Mouse (Mus musculus): ENCODE results near the gene Yes1.
"Not testable (repeated sequence)": the region's sequence is repeated elsewhere in the genome, so short reads cannot be mapped to it uniquely, and the experiment has no call there.

The Yes1 gene

DNA sequence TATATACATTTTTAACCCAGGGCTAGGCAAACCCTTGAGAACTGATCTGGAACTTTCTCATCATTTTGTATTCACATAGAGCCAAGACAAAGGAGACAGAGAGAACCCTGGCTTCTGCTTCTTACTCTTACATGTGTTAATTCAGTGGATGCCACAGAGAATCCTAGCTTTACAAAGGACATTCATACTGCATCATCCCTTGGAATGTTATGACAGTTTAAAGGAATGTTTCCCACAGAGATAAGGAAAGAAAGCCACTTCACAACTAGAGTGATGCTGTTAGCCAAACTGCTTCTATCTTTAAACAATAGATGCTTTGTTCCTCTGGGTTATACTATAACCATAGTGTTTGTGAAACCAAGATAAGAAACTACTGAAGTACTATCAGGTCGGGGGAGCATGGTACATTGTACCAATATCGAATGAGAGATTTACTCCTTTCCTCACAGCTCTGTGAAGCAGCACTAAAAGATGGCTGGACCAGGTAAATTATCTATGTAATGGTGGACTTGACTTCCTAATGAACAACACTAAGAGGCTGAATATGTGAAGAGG, 95.3 kb downstream of the Yes1 start:
- DNase-seq (ENCODE audit: low read depth): no peak

DNA sequence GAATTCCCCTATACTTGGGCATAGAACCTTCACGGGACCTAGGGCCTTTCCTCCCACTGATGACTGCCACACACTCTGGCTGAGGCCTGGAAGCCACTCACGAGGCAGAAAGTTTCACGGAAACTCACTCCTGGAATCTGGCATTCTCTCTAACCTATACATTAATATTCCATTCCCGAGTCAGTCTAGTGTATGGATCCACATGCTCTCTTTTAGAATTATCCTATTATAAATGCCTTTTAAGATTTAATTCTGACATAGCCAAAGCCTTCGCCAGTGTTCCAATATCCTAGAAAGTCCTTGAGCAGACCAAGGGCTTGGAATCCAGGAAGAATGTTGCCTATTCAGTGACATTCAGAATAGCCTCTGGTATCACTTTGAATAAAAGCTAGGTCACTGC, 100.5 kb downstream of the Yes1 start:
- DNase-seq (ENCODE audit: low read depth): no peak

DNA sequence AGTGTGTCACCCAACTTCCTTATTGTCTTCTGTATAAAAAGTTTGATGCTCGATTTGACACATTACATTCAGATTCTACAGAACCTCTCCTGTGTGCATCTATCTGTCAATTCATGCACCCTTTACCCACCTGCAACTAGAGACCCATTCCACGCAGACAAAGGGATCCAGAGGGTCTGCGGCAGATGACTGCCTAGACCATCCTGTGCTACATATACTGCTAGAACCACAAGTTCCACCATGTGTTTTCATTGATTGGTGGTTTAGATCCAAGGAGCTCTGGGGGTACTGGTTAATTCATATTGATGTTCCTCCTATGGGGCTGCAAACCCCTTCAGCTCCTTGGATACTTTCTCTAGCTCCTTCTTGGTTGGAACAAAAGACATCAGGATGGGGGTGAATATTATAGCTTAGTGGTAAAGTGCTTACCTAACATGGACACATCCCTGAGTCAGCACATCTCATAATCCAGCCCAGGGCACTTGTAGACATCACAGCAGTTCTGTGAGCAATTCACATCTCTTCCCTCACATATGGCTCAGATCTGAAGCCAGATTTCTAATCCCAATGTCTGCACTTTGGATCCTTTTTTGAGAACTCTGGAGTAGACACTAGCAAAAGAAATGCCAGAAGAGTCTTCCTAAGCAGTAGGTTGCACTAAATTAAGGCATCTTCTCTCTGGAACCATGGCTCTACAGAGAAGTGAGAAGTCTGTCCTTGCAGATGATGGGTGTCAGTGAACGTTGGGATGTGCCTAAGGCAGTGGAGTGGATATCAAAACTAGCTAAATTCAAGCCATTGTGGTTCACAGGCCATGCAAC, 101.5 kb downstream of the Yes1 start:
- DNase-seq (ENCODE audit: low read depth): peak; percentile 55

DNA sequence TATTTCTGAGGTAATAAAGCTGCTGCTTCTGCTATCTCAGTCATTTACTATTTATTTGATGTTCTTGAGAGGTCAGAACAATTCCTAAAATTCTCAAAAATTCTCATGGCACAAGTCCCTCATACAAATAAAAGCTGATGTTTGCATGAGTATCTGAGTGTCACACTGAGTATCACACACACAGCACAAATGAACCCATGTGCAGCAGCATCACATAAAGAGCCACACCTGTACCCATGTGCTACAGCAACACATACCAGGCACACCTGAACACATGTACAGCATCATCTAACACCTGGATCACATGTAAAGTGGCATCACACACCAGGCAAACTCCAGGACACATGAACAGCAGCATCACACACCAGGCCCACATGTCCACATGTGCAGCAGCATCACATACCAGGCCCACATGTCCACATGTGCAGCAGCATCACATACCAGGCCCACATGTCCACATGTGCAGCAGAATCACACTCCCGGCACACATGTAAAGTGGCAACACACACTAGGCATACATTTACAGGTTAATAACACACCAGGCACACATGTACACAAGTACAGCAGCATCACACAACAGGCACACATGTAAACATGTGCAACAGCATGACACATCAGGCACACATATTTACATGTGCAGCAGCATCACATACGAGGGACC, 102.2 kb downstream of the Yes1 start:
- DNase-seq (ENCODE audit: low read depth): no peak

DNA sequence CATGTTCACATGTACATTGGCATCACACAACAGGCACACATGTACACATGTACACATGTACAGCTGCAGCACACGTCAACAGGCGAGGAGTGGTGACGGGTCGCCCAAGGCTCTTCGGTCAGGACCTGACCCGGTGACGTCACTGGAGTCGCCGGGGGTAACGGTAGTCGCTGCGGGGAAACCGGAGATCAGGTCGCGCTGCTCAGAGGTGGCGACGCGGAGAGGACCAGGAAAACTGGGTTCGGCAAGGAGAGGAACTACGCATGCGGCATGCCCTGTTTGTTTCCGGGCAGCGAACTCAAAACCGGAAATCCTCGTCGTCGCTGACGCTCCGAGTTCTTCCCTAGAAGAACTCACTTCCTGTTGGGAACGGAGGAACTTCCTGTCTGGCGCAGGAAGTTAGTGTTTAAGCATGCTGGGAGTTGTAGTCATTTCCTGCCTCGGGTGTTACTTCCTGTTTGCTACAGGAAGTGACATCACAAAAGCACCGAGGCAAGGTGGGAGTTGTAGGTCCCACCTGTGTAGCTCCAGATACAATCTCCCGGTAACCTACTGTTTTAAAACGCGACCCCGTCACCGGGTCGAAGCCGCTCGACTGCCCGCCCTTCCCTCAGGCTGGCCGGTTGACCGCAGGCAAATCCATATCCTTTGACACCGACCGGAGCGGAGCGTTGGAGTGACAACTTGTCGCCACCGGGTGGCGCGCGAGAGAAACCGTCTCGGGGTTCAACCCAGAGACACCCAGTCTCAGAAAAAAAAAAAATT, 102.9 kb downstream of the Yes1 start:
- DNase-seq (ENCODE audit: low read depth): peak; percentile 97

DNA sequence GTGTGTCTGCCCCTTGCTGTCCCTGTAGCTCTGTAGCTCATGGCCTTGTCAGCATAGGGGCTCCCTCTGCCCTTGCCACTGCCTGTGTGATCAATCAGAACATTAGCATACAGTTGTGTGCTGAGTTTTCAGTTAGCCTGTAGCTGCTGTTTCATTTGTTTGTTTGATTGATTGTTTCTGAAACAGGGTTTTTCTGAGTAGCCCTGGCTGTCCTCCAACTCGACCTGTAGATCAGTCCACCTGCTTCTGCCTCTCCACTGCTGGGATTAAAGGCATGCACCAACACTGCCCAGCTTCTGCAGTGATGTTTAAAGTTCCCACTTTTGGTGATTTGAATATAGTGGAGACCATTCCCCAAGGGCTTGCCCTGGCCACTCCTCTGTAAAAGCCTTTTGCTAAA, 106.8 kb downstream of the Yes1 start:
- no peak for DNase-seq (ENCODE audit: low read depth)

DNA sequence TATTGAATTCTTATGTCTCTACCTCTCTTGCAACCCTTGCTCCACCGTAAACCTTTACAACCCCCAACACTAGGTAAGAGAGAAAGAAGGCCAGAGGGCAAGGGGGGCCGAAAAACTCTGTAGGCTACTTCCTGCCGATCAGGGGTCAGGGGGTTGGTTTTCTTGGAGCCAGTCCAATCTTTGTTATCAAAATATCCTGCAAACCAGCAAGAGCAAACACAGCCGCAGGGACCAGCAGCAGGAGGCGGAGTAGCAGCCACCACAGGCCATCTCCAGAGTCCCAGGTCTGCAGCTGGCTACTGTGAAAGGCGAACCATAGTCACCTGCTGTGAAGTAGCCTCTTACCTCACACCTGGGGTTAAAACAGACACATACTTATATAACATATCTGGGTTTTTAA, 107.9 kb downstream of the Yes1 start:
- no peak for DNase-seq (ENCODE audit: low read depth)

DNA sequence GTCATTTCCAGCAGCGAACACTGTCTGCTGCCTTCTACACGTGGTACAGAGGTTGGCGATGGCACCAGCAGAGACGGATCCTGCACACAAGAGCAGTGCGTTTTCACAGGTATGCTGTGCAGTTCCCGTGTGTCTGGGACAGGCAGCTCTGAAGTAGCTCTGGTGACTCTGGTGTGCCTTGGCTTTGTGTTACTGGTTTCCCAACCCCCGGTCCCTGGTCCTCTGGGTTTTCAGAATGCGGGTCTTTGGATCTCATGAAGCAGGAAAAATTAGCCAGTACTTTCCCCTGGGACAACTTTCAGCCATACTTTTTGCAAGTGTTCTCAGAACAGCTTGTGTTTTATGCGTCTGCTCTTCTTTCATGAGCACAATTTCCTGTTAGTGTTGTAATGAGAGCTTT, 109.4 kb downstream of the Yes1 start:
- no peak for DNase-seq (ENCODE audit: low read depth)

DNA sequence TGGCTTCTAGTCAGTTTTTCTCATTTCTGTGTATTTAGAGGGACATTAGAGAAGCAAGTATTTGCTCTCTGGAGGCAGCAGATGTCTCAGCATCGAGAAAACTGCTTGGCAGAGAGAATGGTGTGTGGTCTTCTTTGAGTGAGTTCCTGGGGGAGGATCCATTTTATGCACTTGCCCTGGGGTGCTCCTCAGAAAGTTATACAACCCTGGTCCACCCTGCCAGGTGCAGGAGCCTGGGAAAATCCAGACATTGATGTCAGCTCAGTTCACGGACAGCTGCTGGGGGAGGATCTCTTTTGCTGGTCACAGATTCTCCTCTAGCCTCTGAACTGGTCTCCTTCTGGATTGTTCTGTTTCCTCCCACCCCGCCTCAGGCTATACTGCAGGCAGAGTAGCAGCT, 110.3 kb downstream of the Yes1 start:
- DNase-seq (ENCODE audit: low read depth): no peak

DNA sequence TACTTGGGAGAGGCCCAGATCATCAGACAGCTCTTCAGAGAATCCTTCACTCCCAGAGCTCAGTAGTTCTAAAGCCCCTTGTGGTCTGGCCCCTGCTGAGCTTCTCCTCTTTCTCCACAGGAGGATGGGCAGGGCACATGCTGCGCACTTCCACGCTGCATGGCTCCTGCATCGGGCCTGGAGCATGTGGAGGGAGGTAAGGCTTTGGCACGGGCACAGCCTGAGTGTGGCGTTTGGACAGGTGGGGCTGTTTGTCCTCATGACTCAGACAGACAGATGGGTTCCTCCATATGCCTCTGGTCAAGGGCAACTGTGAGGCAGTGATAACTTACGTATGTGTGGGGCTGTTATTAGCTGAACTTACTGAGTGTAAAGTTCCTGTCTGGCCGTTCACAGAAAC, 111.3 kb downstream of the Yes1 start:
- no peak for DNase-seq (ENCODE audit: low read depth)

DNA sequence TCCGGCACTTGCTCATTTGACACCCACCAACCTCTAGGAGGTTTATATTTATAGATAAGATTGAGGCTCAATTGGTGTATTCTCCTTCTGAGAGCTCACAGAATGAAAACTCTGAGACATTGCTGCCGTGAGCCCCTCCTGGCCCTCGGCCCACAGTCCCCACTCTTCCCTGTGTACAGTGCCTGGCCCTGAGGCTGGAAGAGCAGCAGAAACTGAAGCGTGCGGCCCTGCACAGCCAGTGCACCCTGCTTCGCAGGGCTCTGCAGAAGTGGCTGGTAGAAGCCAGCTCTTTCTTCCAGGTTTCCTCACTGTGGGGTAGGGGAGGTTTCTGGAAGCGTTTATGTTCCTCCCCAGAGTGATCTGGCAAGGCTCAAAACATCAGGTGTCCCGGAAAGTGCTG, 111.7 kb downstream of the Yes1 start:
- DNase-seq (ENCODE audit: low read depth): not testable (repeated sequence)

DNA sequence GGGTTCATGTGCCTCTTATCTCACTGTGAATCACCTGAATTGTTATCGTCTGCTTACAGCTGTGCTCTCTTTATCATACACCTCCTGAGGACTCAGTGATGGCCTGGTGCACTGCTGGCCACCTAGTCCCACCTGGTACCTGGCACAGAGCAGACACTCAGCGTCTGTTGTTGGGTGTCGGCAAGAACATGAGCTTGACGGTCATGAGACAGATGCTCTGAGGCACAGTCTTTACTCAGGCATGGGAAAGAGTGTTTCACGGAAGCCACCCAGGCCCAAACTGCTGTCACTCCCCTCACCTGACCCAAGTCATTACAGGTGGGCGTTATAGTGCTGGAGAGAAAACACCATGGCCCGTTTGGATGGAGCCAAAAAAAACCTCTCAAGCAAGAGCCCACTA, 113.0 kb downstream of the Yes1 start:
- DNase-seq (ENCODE audit: low read depth): no peak

DNA sequence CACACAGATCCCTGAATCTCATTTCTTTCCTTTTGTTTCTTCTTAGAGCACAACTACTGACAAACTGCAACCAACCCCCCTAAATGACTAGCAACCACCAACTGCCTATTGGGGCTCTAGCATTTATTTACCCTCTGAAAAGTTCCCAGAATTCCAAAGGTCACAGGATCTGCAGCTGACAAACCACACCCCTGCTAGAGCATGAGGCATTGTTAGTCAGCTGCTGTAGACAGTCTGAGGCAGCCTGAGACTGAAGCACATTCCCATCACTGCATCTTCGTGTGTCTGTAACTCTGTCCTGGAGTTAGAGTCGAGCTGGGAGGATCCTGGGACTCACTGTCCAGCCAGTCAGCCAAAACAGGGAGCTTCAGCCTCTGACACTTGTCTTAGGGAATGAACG, 114.4 kb downstream of the Yes1 start:
- DNase-seq (ENCODE audit: low read depth): not testable (repeated sequence)

DNA sequence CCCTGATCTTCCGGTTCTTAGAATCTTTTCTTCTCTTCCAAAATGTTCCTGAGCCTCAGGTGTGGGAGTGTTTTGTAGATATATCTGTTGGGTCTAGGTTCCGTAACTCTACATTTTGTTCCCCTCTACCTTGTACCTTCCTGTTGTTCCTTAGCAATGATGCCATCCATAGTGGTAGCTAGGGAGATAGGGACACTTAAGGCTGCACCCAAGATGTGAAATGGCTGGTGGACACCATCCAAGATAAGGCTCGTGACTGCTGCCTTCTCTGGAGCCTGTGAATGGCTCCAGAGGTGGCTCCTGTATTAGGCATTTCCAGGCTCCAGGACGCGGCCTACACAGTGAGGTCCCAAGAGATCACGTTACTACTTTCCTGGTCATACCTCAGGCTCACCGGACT, 117.3 kb downstream of the Yes1 start:
- no peak for DNase-seq (ENCODE audit: low read depth)

DNA sequence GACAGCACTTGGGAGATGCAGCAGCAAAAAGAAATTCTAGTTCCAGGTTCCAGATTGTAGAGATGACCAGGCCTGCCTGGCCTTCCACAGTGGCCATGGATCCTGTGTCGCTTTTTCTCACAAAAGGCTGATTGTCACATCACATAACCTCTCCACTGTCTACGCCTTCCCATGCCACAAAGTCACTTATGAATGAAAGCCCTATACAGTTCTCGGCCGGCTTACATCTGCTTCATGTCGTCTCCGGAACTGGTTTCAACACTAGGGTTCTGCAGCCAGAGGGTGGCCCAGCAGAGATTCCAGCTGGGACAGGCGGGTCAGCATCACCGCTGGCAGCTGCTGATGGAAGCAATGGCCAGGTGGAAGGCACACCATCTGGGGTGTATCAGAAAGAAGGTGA, 117.9 kb downstream of the Yes1 start:
- no peak for DNase-seq (ENCODE audit: low read depth)

DNA sequence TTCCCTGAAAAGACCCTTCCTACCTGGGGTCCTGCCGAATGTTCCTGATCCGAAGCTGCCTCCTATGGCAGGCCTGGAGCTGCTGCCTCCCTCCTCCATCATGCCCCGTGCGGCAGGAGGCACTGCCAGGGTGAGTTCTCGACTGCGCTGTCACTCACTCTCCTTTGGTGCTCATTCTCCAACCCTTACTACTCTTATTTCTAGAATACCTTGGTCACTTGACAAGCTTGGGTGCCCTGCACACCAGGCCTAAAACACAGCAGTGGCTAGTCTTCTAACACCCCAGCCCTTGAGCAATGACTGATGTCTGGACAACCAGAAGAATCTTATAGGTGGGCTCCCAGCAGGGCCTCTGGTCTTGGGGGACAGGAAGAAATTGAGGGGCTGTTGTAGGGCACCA, 122.9 kb downstream of the Yes1 start:
- DNase-seq (ENCODE audit: low read depth): not testable (repeated sequence)

DNA sequence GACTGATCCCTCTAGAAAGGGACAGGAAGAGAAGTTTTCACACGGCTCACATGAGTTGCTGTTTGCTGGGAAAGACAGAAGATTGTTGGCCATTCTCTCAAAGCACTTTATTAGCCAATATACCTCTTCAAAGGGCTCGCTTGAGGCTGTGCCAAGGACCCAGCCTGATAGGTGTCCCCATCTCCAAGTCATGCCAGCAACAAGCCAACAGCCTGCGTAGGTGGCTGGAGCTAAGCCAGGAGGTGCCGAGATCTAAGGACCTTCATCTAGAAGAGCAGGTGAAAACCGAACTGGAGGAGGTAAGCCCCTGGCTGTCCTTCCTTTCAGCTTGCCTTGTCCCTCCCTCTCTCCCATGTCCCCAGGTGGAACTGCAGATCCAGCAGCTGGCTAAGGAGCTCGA, 124.8 kb downstream of the Yes1 start:
- no peak for DNase-seq (ENCODE audit: low read depth)

Measured in induced T-regulatory cell, adult 2 months (primary cell).